Mouse (Mus musculus): ENCODE measurements around the gene Mpo. TPM values are rescaled to one million over a fixed set of nuclear protein-coding genes. Genes with fewer than 3 reads are reported as not detected.

Gene Mpo
- polyA plus RNA-seq, 1 experiment from 2014 or later, result 5.0 TPM

GRCm38 (mm10) chr11:87760301-87761081 lies 32.9 kb upstream of the Mpo start, which contains the start of gene Tspoap1:
Gene Tspoap1, plus strand, starts transcription at chr11:87760541.
- no peaks in the 10 kb centered on the region for H3K36me3 ChIP-seq (ENCODE audit: control insufficient read depth, insufficient read depth, low read length)
- peaks cover 44% of the 10 kb centered on the region for H3K27me3 ChIP-seq (ENCODE audit: control insufficient read depth, insufficient read depth, low read length)
- ATAC-seq (ENCODE audit: insufficient number of reproducible peaks, insufficient read depth, low FRiP score, low read depth), result no peak
- no peak within 1 kb of the TSS for H3K27ac ChIP-seq (ENCODE audit: low read length)
- H3K9me3 ChIP-seq (ENCODE audit: control insufficient read depth, low read depth, low read length), result no peaks in the 10 kb centered on the region
- H3K9ac ChIP-seq (replicated peaks; ENCODE audit: low read depth, low read length), result no peak within 1 kb of the TSS
- H3K4me2 ChIP-seq (replicated peaks; ENCODE audit: low read depth, low read length), result no peak within 1 kb of the TSS
- H3K4me1 ChIP-seq (ENCODE audit: control insufficient read depth, insufficient read depth, low read length), result peaks cover 15% of the 10 kb centered on the region; the same call in 1 of the 2 replicates
- 9% methylated on average over 23 of the region's 23 CpGs for WGBS
- no peak within 1 kb of the TSS for H3K4me3 ChIP-seq (ENCODE audit: low read depth, low read length)

- 64% methylated on average over 11 of the region's 11 CpGs for WGBS
- H3K36me3 ChIP-seq (ENCODE audit: control insufficient read depth, insufficient read depth, low read length), result no peaks in the 10 kb centered on the region
- H3K4me1 ChIP-seq (ENCODE audit: control insufficient read depth, insufficient read depth, low read length), result peaks cover 15% of the 10 kb centered on the region; the same call in 1 of the 2 replicates
- no peak for ATAC-seq (ENCODE audit: insufficient number of reproducible peaks, insufficient read depth, low FRiP score, low read depth)
- no peak overlapping the region for H3K4me2 ChIP-seq (replicated peaks; ENCODE audit: low read depth, low read length)
- H3K4me3 ChIP-seq (ENCODE audit: low read depth, low read length), result no peak overlapping the region
- H3K9ac ChIP-seq (replicated peaks; ENCODE audit: low read depth, low read length), result no peak overlapping the region
- H3K27ac ChIP-seq (ENCODE audit: low read length), result no peak overlapping the region
- peaks cover 44% of the 10 kb centered on the region for H3K27me3 ChIP-seq (ENCODE audit: control insufficient read depth, insufficient read depth, low read length)
- no peaks in the 10 kb centered on the region for H3K9me3 ChIP-seq (ENCODE audit: control insufficient read depth, low read depth, low read length)
These were observed 32.1 kb upstream of the Mpo start for GRCm38 (mm10) chr11:87761181-87761721.

- H3K9ac ChIP-seq (replicated peaks; ENCODE audit: low read depth, low read length), result no peak overlapping the region
- H3K4me3 ChIP-seq (ENCODE audit: low read depth, low read length), result no peak overlapping the region
- H3K36me3 ChIP-seq (ENCODE audit: control insufficient read depth, insufficient read depth, low read length), result no peaks in the 10 kb centered on the region
- ATAC-seq (ENCODE audit: insufficient number of reproducible peaks, insufficient read depth, low FRiP score, low read depth), result no peak
- H3K4me2 ChIP-seq (replicated peaks; ENCODE audit: low read depth, low read length), result no peak overlapping the region
- H3K4me1 ChIP-seq (ENCODE audit: control insufficient read depth, insufficient read depth, low read length), result peaks cover 15% of the 10 kb centered on the region; the same call in 1 of the 2 replicates
- H3K9me3 ChIP-seq (ENCODE audit: control insufficient read depth, low read depth, low read length), result no peaks in the 10 kb centered on the region
- H3K27ac ChIP-seq (ENCODE audit: low read length), result no peak overlapping the region
- H3K27me3 ChIP-seq (ENCODE audit: control insufficient read depth, insufficient read depth, low read length), result peaks cover 44% of the 10 kb centered on the region
- WGBS, result 74% methylated on average over 14 of the region's 14 CpGs
These were observed 31.3 kb upstream of the Mpo start for GRCm38 (mm10) chr11:87761806-87762701.

GRCm38 (mm10) chr11:87762702-87763385 lies 30.5 kb upstream of the Mpo start:
- no peak for ATAC-seq (ENCODE audit: insufficient number of reproducible peaks, insufficient read depth, low FRiP score, low read depth)
- 55% methylated on average over 12 of the region's 12 CpGs for WGBS
- H3K4me2 ChIP-seq (replicated peaks; ENCODE audit: low read depth, low read length), result no peak overlapping the region
- peaks cover 15% of the 10 kb centered on the region; the same call in 1 of the 2 replicates for H3K4me1 ChIP-seq (ENCODE audit: control insufficient read depth, insufficient read depth, low read length)
- H3K4me3 ChIP-seq (ENCODE audit: low read depth, low read length), result peak overlapping the region; percentile 44; the same call in 1 of the 2 replicates
- no peaks in the 10 kb centered on the region for H3K36me3 ChIP-seq (ENCODE audit: control insufficient read depth, insufficient read depth, low read length)
- H3K27ac ChIP-seq (ENCODE audit: low read length), result no peak overlapping the region
- H3K9ac ChIP-seq (replicated peaks; ENCODE audit: low read depth, low read length), result no peak overlapping the region
- peaks cover 44% of the 10 kb centered on the region for H3K27me3 ChIP-seq (ENCODE audit: control insufficient read depth, insufficient read depth, low read length)
- no peaks in the 10 kb centered on the region for H3K9me3 ChIP-seq (ENCODE audit: control insufficient read depth, low read depth, low read length)

- peak; percentile 18; the same call in 1 of the 2 replicates for ATAC-seq (ENCODE audit: insufficient number of reproducible peaks, insufficient read depth, low FRiP score, low read depth)
- Histone ChIP-seq H3K27ac (ENCODE audit: low read length) (no peak overlapping the region), H3K36me3 (ENCODE audit: control insufficient read depth, insufficient read depth, low read length) (no peaks in the 10 kb centered on the region), H3K9ac (replicated peaks; ENCODE audit: low read depth, low read length) (no peak overlapping the region), H3K4me3 (ENCODE audit: low read depth, low read length) (peak overlapping the region; percentile 44), H3K9me3 (ENCODE audit: control insufficient read depth, low read depth, low read length) (no peaks in the 10 kb centered on the region), H3K4me1 (ENCODE audit: control insufficient read depth, insufficient read depth, low read length) (peaks cover 15% of the 10 kb centered on the region; the same call in 1 of the 2 replicates), H3K27me3 (ENCODE audit: control insufficient read depth, insufficient read depth, low read length) (peaks cover 44% of the 10 kb centered on the region), H3K4me2 (replicated peaks; ENCODE audit: low read depth, low read length) (peak overlapping the region; percentile 97)
- WGBS, result 2% methylated on average over 17 of the region's 17 CpGs
These were observed 29.8 kb upstream of the Mpo start for GRCm38 (mm10) chr11:87763511-87763987.

GRCm38 (mm10) chr11:87763988-87764876 lies 29.1 kb upstream of the Mpo start:
- Histone ChIP-seq H3K9ac (replicated peaks; ENCODE audit: low read depth, low read length) (peak overlapping the region; percentile 43; the same call in 1 of the 2 replicates), H3K4me2 (replicated peaks; ENCODE audit: low read depth, low read length) (peak overlapping the region; percentile 97), H3K9me3 (ENCODE audit: control insufficient read depth, low read depth, low read length) (no peaks in the 10 kb centered on the region), H3K4me3 (ENCODE audit: low read depth, low read length) (peak overlapping the region; percentile 44), H3K27me3 (ENCODE audit: control insufficient read depth, insufficient read depth, low read length) (peaks cover 44% of the 10 kb centered on the region), H3K27ac (ENCODE audit: low read length) (no peak overlapping the region), H3K36me3 (ENCODE audit: control insufficient read depth, insufficient read depth, low read length) (no peaks in the 10 kb centered on the region), H3K4me1 (ENCODE audit: control insufficient read depth, insufficient read depth, low read length) (peaks cover 15% of the 10 kb centered on the region; the same call in 1 of the 2 replicates)
- under 1% methylated on average over 65 of the region's 65 CpGs for WGBS
- ATAC-seq (ENCODE audit: insufficient number of reproducible peaks, insufficient read depth, low FRiP score, low read depth), result peak; percentile 34; the same call in 1 of the 2 replicates

GRCm38 (mm10) chr11:87768745-87769144 lies 24.6 kb upstream of the Mpo start:
- Histone ChIP-seq H3K9me3 (ENCODE audit: control insufficient read depth, low read depth, low read length) (no peaks in the 10 kb centered on the region), H3K4me3 (ENCODE audit: low read depth, low read length) (no peak overlapping the region), H3K4me1 (ENCODE audit: control insufficient read depth, insufficient read depth, low read length) (peaks cover 10% of the 10 kb centered on the region; the same call in 1 of the 2 replicates), H3K27ac (ENCODE audit: low read length) (no peak overlapping the region), H3K4me2 (replicated peaks; ENCODE audit: low read depth, low read length) (no peak overlapping the region), H3K9ac (replicated peaks; ENCODE audit: low read depth, low read length) (no peak overlapping the region), H3K27me3 (ENCODE audit: control insufficient read depth, insufficient read depth, low read length) (0 out of 2 replicates have a peak, but pooled peaks cover 8% of the 10 kb centered on the region), H3K36me3 (ENCODE audit: control insufficient read depth, insufficient read depth, low read length) (no peaks in the 10 kb centered on the region)
- ATAC-seq (ENCODE audit: insufficient number of reproducible peaks, insufficient read depth, low FRiP score, low read depth), result no peak
- WGBS, result 93% methylated on average over 4 of the region's 4 CpGs

Data from stomach, embryonic 14.5 days (tissue).